Mouse (Mus musculus) intestine, embryonic 14.5 days (tissue): ENCODE data around the gene Atraid. TPM values are rescaled to one million over a fixed set of nuclear protein-coding genes. Genes with fewer than 3 reads are reported as not detected.
A peak's percentile ranks its signal among the peaks of the same experiment; 100 is the strongest.

ENCODE experiments used
- ATAC-seq: fragments of 200-750 bp; cut with Nextera tagmentation; replicated peaks from 2 replicates; pipeline ENCODE4 v1.8.0; 2017; ENCODE audit warnings: low read depth, moderate number of reproducible peaks, moderate TSS enrichment, moderate library complexity; ENCODE audit not compliant: low FRiP score, low TSS enrichment
- DNase-seq: peaks from one replicate; pipeline ENCODE4 v3.0.0-alpha.2; 2018; ENCODE audit warnings: low spot score
- H3K27ac ChIP-seq: fragments of 300-500 bp; sonication (generic); 2 replicates; pipeline ENCODE4 v1.5.1; 2014; ENCODE audit warnings: low read depth, mild to moderate bottlenecking, control low read depth
- H3K27me3 ChIP-seq: fragments of 300-500 bp; sonication (generic); replicated peaks from 2 replicates; pipeline ENCODE4 v1.6.1; 2014; ENCODE audit warnings: low read length, control low read depth; ENCODE audit not compliant: control insufficient read depth, insufficient read depth
- H3K36me3 ChIP-seq: fragments of 300-500 bp; sonication (generic); 2 replicates; pipeline ENCODE4 v1.6.1; 2014; ENCODE audit warnings: low read length, control low read depth; ENCODE audit not compliant: control insufficient read depth, insufficient read depth
- H3K4me1 ChIP-seq: fragments of 300-500 bp; sonication (generic); replicated peaks from 2 replicates; pipeline ENCODE4 v1.6.1; 2014; ENCODE audit warnings: low read length, control low read depth, mixed read lengths; ENCODE audit not compliant: control insufficient read depth, insufficient read depth
- H3K4me2 ChIP-seq: fragments of 300-500 bp; sonication (generic); 2 replicates; pipeline ENCODE4 v1.6.1; 2014; ENCODE audit warnings: low read length
- H3K4me3 ChIP-seq: fragments of 300-500 bp; sonication (generic); 2 replicates; pipeline ENCODE4 v1.5.1; 2014; ENCODE audit warnings: low read depth, low read length, control low read depth, mixed read lengths
- H3K9ac ChIP-seq: fragments of 300-500 bp; sonication (generic); 2 replicates; pipeline ENCODE4 v1.6.1; 2014; ENCODE audit warnings: mild to moderate bottlenecking, low read length
- H3K9me3 ChIP-seq: fragments of 300-500 bp; sonication (generic); 2 replicates; pipeline ENCODE4 v1.6.1; 2016; ENCODE audit warnings: low read length, control low read depth; ENCODE audit not compliant: control insufficient read depth
- WGBS: fragments of 180-500 bp; shearing (Covaris S2); extraction: QIAGEN DNeasy Blood & Tissue Kit; methylation state at CpG from one replicate; pipeline ENCODE4 v1.1.7; 2014; 5-methylcytosine and 5-hydroxymethylcytosine counted together
- polyA plus RNA-seq: library from polyadenylated mRNA; unstranded; fragments of >200 nt; fragmentation: Nextera tagmentation; extraction: Ambion mirVana; gene quantifications from 2 replicates; pipeline ENCODE4 v1.2.1, GENCODE M21; 2014

Atraid gene
- polyA plus RNA-seq, 1 experiment from 2014 or later = 178 TPM

GRCm38 (mm10) chr5:31071059-31071458 is 22.9 kb downstream of the Atraid start:
- H3K4me2 ChIP-seq = no peak overlapping the region
- H3K27ac ChIP-seq = no peak overlapping the region
- H3K9me3 ChIP-seq = no peaks in the 10 kb centered on the region
- WGBS = 70% methylated on average over 2 of the region's 2 CpGs
- no peaks in the 10 kb centered on the region for H3K4me1 ChIP-seq
- H3K27me3 ChIP-seq = no peaks in the 10 kb centered on the region
- no peak overlapping the region for H3K9ac ChIP-seq
- DNase-seq = no peak
- no peak for ATAC-seq
- H3K4me3 ChIP-seq = no peak overlapping the region
- peaks cover 98% of the 10 kb centered on the region for H3K36me3 ChIP-seq

- Histone ChIP-seq H3K9ac (no peak overlapping the region), H3K27me3 (no peaks in the 10 kb centered on the region), H3K4me2 (no peak overlapping the region), H3K9me3 (no peaks in the 10 kb centered on the region), H3K36me3 (peaks cover 98% of the 10 kb centered on the region), H3K4me1 (no peaks in the 10 kb centered on the region), H3K27ac (no peak overlapping the region), H3K4me3 (no peak overlapping the region)
- DNase-seq = no peak
- 92% methylated on average over 11 of the region's 11 CpGs for WGBS
- ATAC-seq = no peak
Measured at GRCm38 (mm10) chr5:31071821-31072220, 23.7 kb downstream of the Atraid start.

DNA sequence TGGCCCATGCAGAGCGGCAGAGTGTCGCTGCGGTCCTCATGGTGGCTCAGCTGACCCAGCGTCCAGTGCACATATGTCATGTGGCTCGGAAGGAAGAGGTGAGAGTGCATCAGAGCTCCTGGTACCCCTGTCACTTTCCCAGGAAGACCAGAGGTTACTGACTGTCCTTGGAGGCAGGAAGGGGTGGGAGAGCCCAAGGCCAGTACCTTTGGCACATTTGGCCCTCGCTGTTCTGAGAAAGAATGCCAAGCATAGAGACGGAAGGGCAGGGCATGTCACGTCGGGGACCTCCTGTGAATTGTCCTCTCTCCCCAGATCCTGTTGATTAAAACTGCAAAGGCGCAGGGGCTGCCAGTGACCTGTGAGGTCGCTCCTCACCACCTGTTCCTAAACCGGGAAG is 25.1 kb downstream of the Atraid start:
- Histone ChIP-seq H3K4me3 (no peak overlapping the region), H3K9me3 (no peaks in the 10 kb centered on the region), H3K9ac (no peak overlapping the region), H3K4me2 (no peak overlapping the region), H3K36me3 (peaks cover 98% of the 10 kb centered on the region), H3K27me3 (no peaks in the 10 kb centered on the region), H3K27ac (no peak overlapping the region), H3K4me1 (no peaks in the 10 kb centered on the region)
- no peak for ATAC-seq
- WGBS = 91% methylated on average over 12 of the region's 12 CpGs
- no peak for DNase-seq

- no peak for ATAC-seq
- WGBS = 85% methylated on average over 13 of the region's 13 CpGs
Measured at GRCm38 (mm10) chr5:31076346-31076745, 28.2 kb downstream of the Atraid start.

GRCm38 (mm10) chr5:31080059-31080794 is 32.1 kb downstream of the Atraid start:
- H3K9ac ChIP-seq = no peak overlapping the region
- H3K36me3 ChIP-seq = peaks cover 40% of the 10 kb centered on the region
- no peak overlapping the region for H3K27ac ChIP-seq
- no peaks in the 10 kb centered on the region; the same call in 1 of the 2 replicates for H3K4me1 ChIP-seq
- no peak overlapping the region for H3K4me2 ChIP-seq
- no peak for DNase-seq
- ATAC-seq = no peak
- no peaks in the 10 kb centered on the region for H3K27me3 ChIP-seq
- WGBS = 76% methylated on average over 13 of the region's 13 CpGs
- H3K9me3 ChIP-seq = no peaks in the 10 kb centered on the region
- H3K4me3 ChIP-seq = no peak overlapping the region

More at GRCm38 (mm10) chr5:31076346-31076745, 28.2 kb downstream of the Atraid start:
- H3K4me1 ChIP-seq = no peaks in the 10 kb centered on the region
- no peaks in the 10 kb centered on the region for H3K27me3 ChIP-seq
- DNase-seq = no peak
- no peaks in the 10 kb centered on the region for H3K9me3 ChIP-seq
- H3K9ac ChIP-seq = no peak overlapping the region
- peaks cover 78% of the 10 kb centered on the region for H3K36me3 ChIP-seq
- no peak overlapping the region for H3K4me3 ChIP-seq
- H3K27ac ChIP-seq = no peak overlapping the region
- H3K4me2 ChIP-seq = no peak overlapping the region

DNA sequence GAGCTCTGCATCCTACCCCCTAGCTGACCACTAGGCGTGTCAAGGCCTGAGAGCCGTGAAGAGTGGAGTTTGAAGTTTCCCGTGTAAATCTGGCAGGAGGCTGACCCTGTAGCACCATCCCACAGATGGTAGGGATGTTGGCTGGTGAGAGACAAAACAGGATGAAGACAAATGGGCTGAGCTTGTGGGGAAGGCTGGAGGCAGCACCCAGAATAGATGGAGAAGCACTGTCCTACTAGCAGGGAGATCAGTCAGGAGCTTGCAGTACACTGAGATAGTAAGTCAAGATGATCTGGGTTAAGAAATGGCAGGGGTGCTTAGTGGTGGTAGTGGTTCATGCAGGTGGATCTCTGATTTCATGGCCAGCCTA is 32.7 kb downstream of the Atraid start:
- Histone ChIP-seq H3K36me3 (peaks cover 34% of the 10 kb centered on the region), H3K4me2 (no peak overlapping the region), H3K4me1 (no peaks in the 10 kb centered on the region; the same call in 1 of the 2 replicates), H3K27ac (no peak overlapping the region), H3K27me3 (no peaks in the 10 kb centered on the region), H3K4me3 (no peak overlapping the region), H3K9me3 (no peaks in the 10 kb centered on the region), H3K9ac (no peak overlapping the region)
- WGBS = 66% methylated on average over 3 of the region's 3 CpGs
- ATAC-seq (no peak), DNase-seq (no peak)

DNA sequence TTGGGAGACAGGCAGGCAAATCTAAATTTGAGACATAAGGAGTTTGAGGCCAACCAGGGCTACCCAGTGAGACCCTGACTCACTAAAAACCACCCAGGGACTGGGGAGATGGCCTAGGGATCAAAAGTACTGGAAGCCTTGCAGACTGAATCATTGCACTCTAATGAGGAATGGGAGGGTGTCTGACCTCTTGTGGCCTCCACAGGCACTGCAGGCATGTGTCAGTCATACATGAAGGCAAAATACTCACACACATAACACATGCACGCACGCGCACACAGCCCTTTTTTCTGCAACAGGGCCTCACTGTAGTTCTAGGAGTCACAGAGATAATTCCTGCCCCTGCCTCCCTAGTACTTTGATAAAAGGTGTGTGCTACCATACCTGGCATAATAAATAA is 33.3 kb downstream of the Atraid start:
- Histone ChIP-seq H3K27me3 (no peaks in the 10 kb centered on the region), H3K9ac (no peak overlapping the region), H3K4me1 (no peaks in the 10 kb centered on the region; the same call in 1 of the 2 replicates), H3K4me3 (no peak overlapping the region), H3K9me3 (no peaks in the 10 kb centered on the region), H3K36me3 (peaks cover 28% of the 10 kb centered on the region), H3K27ac (no peak overlapping the region), H3K4me2 (no peak overlapping the region)
- 73% methylated on average over 3 of the region's 3 CpGs for WGBS
- ATAC-seq (no peak), DNase-seq (peak; percentile 60)

DNA sequence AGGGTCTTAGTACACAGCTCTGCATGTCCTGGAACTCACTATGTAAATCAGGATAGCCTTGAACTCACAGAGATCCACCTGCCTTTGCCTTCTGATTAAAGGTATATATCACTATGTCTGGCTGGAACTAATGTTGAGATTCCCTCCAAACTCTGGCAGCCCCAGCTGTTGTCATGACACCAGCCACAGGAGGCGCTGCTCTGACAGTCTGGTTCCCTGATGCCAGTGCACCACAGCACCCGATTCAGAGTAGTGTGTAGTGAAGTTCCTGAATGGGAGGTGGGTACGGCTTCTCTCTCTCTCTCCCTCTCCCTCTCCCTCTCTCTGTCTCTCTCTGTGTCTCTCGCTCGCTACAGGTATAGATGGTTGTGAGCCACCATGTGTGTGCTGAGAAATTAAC is 34.2 kb downstream of the Atraid start:
- Histone ChIP-seq H3K4me3 (no peak overlapping the region), H3K27ac (no peak overlapping the region), H3K4me1 (no peaks in the 10 kb centered on the region; the same call in 1 of the 2 replicates), H3K27me3 (no peaks in the 10 kb centered on the region), H3K9ac (no peak overlapping the region), H3K36me3 (peaks cover 19% of the 10 kb centered on the region), H3K9me3 (no peaks in the 10 kb centered on the region), H3K4me2 (no peak overlapping the region)
- WGBS = 20% methylated on average over 5 of the region's 5 CpGs
- ATAC-seq (no peak), DNase-seq (peak; percentile 70)
